Mouse (Mus musculus) liver, embryonic 12.5 days (tissue): ENCODE measurements around the gene Gm43638. TPM values are rescaled to one million over a fixed set of nuclear protein-coding genes. Genes with fewer than 3 reads are reported as not detected.
"Not testable (repeated sequence)": the region's sequence is repeated elsewhere in the genome, so short reads cannot be mapped to it uniquely, and the experiment has no call there.

Experiments used
- ATAC-seq: fragments of 200-750 bp; cut with Nextera tagmentation; 2 replicates; pipeline ENCODE4 v1.8.0; 2017; ENCODE audit warnings: moderate number of reproducible peaks, mild to moderate bottlenecking, moderate library complexity
- H3K27ac ChIP-seq: fragments of 300-500 bp; sonication (generic); 2 replicates; pipeline ENCODE4 v1.5.1; 2016; ENCODE audit warnings: mild to moderate bottlenecking
- H3K27me3 ChIP-seq: fragments of 300-500 bp; sonication (generic); replicated peaks from 2 replicates; pipeline ENCODE4 v1.6.1; 2016; ENCODE audit warnings: mild to moderate bottlenecking, moderate library complexity
- H3K36me3 ChIP-seq: fragments of 300-500 bp; sonication (generic); 2 replicates; pipeline ENCODE4 v1.6.1; 2016; ENCODE audit warnings: mild to moderate bottlenecking, moderate library complexity
- H3K4me1 ChIP-seq: fragments of 300-500 bp; sonication (generic); 2 replicates; pipeline ENCODE4 v1.6.1; 2016
- H3K4me2 ChIP-seq: fragments of 300-500 bp; sonication (generic); 2 replicates; pipeline ENCODE4 v1.6.1; 2016; ENCODE audit warnings: mild to moderate bottlenecking, moderate library complexity
- H3K4me3 ChIP-seq: fragments of 300-500 bp; sonication (generic); 2 replicates; pipeline ENCODE4 v1.5.1; 2016; ENCODE audit warnings: mild to moderate bottlenecking, moderate library complexity
- H3K9ac ChIP-seq: fragments of 300-500 bp; sonication (generic); 2 replicates; pipeline ENCODE4 v1.6.1; 2016; ENCODE audit warnings: mild to moderate bottlenecking, moderate library complexity
- H3K9me3 ChIP-seq: fragments of 300-500 bp; sonication (generic); replicated peaks from 2 replicates; pipeline ENCODE4 v1.6.1; 2016; ENCODE audit warnings: mild to moderate bottlenecking, moderate library complexity
- WGBS: fragments of 180-500 bp; shearing (Covaris S2); methylation state at CpG from one replicate; pipeline ENCODE4 v1.1.7; 2016; ENCODE audit not compliant: insufficient replicate concordance; 5-methylcytosine and 5-hydroxymethylcytosine counted together
- polyA plus RNA-seq: library from polyadenylated mRNA; unstranded; fragments of >200 nt; fragmentation: Nextera tagmentation; extraction: Ambion mirVana; gene quantifications from 2 replicates; pipeline ENCODE4 v1.2.1, GENCODE M21; 2016

Gm43638 gene
- polyA plus RNA-seq = not detected in 2 replicates

- H3K9me3 ChIP-seq, ATAC-seq, H3K27me3 ChIP-seq, H3K4me2 ChIP-seq, H3K4me3 ChIP-seq, H3K4me1 ChIP-seq, H3K27ac ChIP-seq, H3K9ac ChIP-seq, H3K36me3 ChIP-seq: not testable (repeated sequence)
- WGBS = 44% methylated on average over 1 of the region's 1 CpGs
Observed at GRCm38 (mm10) chr5:87486706-87487105, at the start of gene Gm43638. TSS of gene Gm43638 (minus strand) at chr5:87486806.

GRCm38 (mm10) chr5:87535994-87536644, 49.5 kb upstream of the Gm43638 start:
- no peak overlapping the region for H3K4me2 ChIP-seq
- peak; percentile 54; the same call in 1 of the 2 replicates for ATAC-seq
- H3K4me3 ChIP-seq = no peak overlapping the region
- no peak overlapping the region for H3K9ac ChIP-seq
- H3K27me3 ChIP-seq = no peaks in the 10 kb centered on the region
- 69% methylated on average over 4 of the region's 4 CpGs for WGBS
- no peaks in the 10 kb centered on the region for H3K36me3 ChIP-seq
- 0 out of 2 replicates have a peak overlapping the region, but pooled peaks have one; percentile 41 for H3K27ac ChIP-seq
- H3K4me1 ChIP-seq = no peaks in the 10 kb centered on the region
- no peaks in the 10 kb centered on the region for H3K9me3 ChIP-seq

GRCm38 (mm10) chr5:87532288-87532687, 45.7 kb upstream of the Gm43638 start:
- H3K4me2 ChIP-seq = no peak overlapping the region
- no peak overlapping the region for H3K27ac ChIP-seq
- 50% methylated on average over 2 of the region's 2 CpGs for WGBS

GRCm38 (mm10) chr5:87523561-87523960, 37.0 kb upstream of the Gm43638 start:
- not testable (repeated sequence) for H3K27ac ChIP-seq, H3K9me3 ChIP-seq, H3K27me3 ChIP-seq, H3K4me2 ChIP-seq, H3K4me3 ChIP-seq, H3K4me1 ChIP-seq, H3K9ac ChIP-seq, H3K36me3 ChIP-seq, ATAC-seq
- WGBS = 70% methylated on average over 2 of the region's 2 CpGs

More at GRCm38 (mm10) chr5:87532288-87532687, 45.7 kb upstream of the Gm43638 start:
- Histone ChIP-seq H3K9me3 (no peaks in the 10 kb centered on the region), H3K36me3 (no peaks in the 10 kb centered on the region), H3K4me3 (no peak overlapping the region), H3K27me3 (no peaks in the 10 kb centered on the region), H3K9ac (no peak overlapping the region), H3K4me1 (no peaks in the 10 kb centered on the region)
- peak; percentile 70 for ATAC-seq

- WGBS = 56% methylated on average over 4 of the region's 4 CpGs
Observed at GRCm38 (mm10) chr5:87505776-87506458, 19.3 kb upstream of the Gm43638 start.

GRCm38 (mm10) chr5:87502687-87503086, 16.1 kb upstream of the Gm43638 start:
- Histone ChIP-seq H3K36me3 (no peaks in the 10 kb centered on the region), H3K9ac (no peak overlapping the region), H3K9me3 (no peaks in the 10 kb centered on the region), H3K4me3 (no peak overlapping the region), H3K27me3 (no peaks in the 10 kb centered on the region), H3K27ac (no peak overlapping the region), H3K4me2 (no peak overlapping the region), H3K4me1 (no peaks in the 10 kb centered on the region)
- ATAC-seq = no peak
- 55% methylated on average over 1 of the region's 1 CpGs for WGBS

More at GRCm38 (mm10) chr5:87505776-87506458, 19.3 kb upstream of the Gm43638 start:
- H3K27me3 ChIP-seq = no peaks in the 10 kb centered on the region
- H3K9ac ChIP-seq = no peak overlapping the region
- H3K4me2 ChIP-seq = no peak overlapping the region
- H3K27ac ChIP-seq = no peak overlapping the region
- H3K36me3 ChIP-seq = no peaks in the 10 kb centered on the region
- no peaks in the 10 kb centered on the region for H3K4me1 ChIP-seq
- H3K9me3 ChIP-seq = no peaks in the 10 kb centered on the region
- no peak for ATAC-seq
- no peak overlapping the region for H3K4me3 ChIP-seq

GRCm38 (mm10) chr5:87499341-87499740, 12.7 kb upstream of the Gm43638 start:
- Histone ChIP-seq H3K9ac (no peak overlapping the region), H3K9me3 (no peaks in the 10 kb centered on the region), H3K4me2 (no peak overlapping the region), H3K36me3 (no peaks in the 10 kb centered on the region), H3K4me3 (no peak overlapping the region), H3K27ac (no peak overlapping the region), H3K27me3 (no peaks in the 10 kb centered on the region), H3K4me1 (no peaks in the 10 kb centered on the region)
- no peak for ATAC-seq

- Histone ChIP-seq H3K4me1 (no peaks in the 10 kb centered on the region), H3K36me3 (no peaks in the 10 kb centered on the region), H3K27me3 (no peaks in the 10 kb centered on the region), H3K9me3 (no peaks in the 10 kb centered on the region), H3K9ac (no peak overlapping the region), H3K27ac (no peak overlapping the region), H3K4me3 (no peak overlapping the region), H3K4me2 (no peak overlapping the region)
- no peak for ATAC-seq
Observed at GRCm38 (mm10) chr5:87498936-87499335, 12.3 kb upstream of the Gm43638 start.

GRCm38 (mm10) chr5:87490771-87491170, 4.2 kb upstream of the Gm43638 start, which contains the start of gene Ugt2a1:
TSS of gene Ugt2a1 (minus strand) at chr5:87490871.
- Histone ChIP-seq H3K4me2 (no peak within 1 kb of the TSS), H3K9ac (no peak within 1 kb of the TSS), H3K4me1 (no peaks in the 10 kb centered on the region), H3K36me3 (no peaks in the 10 kb centered on the region), H3K27me3 (no peaks in the 10 kb centered on the region), H3K27ac (no peak within 1 kb of the TSS), H3K9me3 (no peaks in the 10 kb centered on the region), H3K4me3 (no peak within 1 kb of the TSS)
- WGBS = 69% methylated on average over 1 of the region's 1 CpGs
- ATAC-seq = no peak

- Histone ChIP-seq H3K4me3 (no peak within 1 kb of the TSS), H3K9ac (no peak within 1 kb of the TSS), H3K9me3 (no peaks in the 10 kb centered on the region), H3K27me3 (no peaks in the 10 kb centered on the region), H3K4me2 (no peak within 1 kb of the TSS), H3K4me1 (no peaks in the 10 kb centered on the region), H3K27ac (no peak within 1 kb of the TSS), H3K36me3 (no peaks in the 10 kb centered on the region)
- ATAC-seq = no peak
- 57% methylated on average over 5 of the region's 5 CpGs for WGBS
Observed at GRCm38 (mm10) chr5:87482160-87482559, 4.4 kb downstream of the Gm43638 start, which contains the start of gene Ugt2a2. TSS of gene Ugt2a2 (minus strand) at chr5:87482260.

- Histone ChIP-seq H3K36me3 (no peaks in the 10 kb centered on the region), H3K9me3 (no peaks in the 10 kb centered on the region), H3K4me1 (no peaks in the 10 kb centered on the region), H3K27ac (no peak overlapping the region), H3K9ac (no peak overlapping the region), H3K27me3 (no peaks in the 10 kb centered on the region), H3K4me2 (no peak overlapping the region), H3K4me3 (no peak overlapping the region)
- 52% methylated on average over 1 of the region's 1 CpGs for WGBS
- ATAC-seq = no peak
Observed at GRCm38 (mm10) chr5:87458810-87459209, 27.8 kb downstream of the Gm43638 start.

- H3K27me3 ChIP-seq = no peaks in the 10 kb centered on the region
- no peaks in the 10 kb centered on the region for H3K9me3 ChIP-seq
- H3K36me3 ChIP-seq = no peaks in the 10 kb centered on the region
- no peak overlapping the region for H3K4me2 ChIP-seq
- no peak overlapping the region for H3K27ac ChIP-seq
- H3K4me1 ChIP-seq = no peaks in the 10 kb centered on the region
- H3K9ac ChIP-seq = no peak overlapping the region
- no peak overlapping the region for H3K4me3 ChIP-seq
- ATAC-seq = no peak
Observed at GRCm38 (mm10) chr5:87457701-87458100, 28.9 kb downstream of the Gm43638 start.
